21 mouse cellular contexts compared by ENCODE assay signal in the genomic region with DNA sequence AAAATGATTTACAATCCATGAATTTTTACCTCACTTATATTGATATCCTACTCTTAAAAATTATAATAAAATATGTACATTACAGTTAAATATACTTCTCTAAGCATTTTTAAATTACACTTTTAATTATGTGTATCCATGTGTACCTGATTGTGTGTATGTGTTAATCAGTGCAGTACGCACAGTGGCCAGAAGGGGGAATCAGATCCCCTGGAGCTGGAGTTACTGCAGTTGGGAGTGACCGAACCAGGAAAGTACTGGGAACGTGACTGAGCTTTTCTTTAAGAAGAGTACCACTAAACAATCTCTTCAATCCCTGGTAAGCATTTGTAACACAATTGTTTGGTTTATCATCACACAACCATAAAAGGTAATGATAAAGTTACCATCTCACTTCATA.
DNase-seq lines count a peak whose midpoint lies in the region; ATAC-seq and TF ChIP-seq lines count a peak whose summit lies in the region.
"Had no signal": no experiment of that assay in that cellular context is flagged by ENCODE, and none has a peak within 500 bp of the region (broad histone marks: within the 10 kb centered on the region; RNA-seq: fewer than 3 reads in every experiment).

No protein-coding gene starts in this region.

- H3K4me3 ChIP-seq in intestine, postnatal 0 days (ENCODE audit: low read depth, low read length): no peak overlapping the region
- no peak overlapping the region for H3K4me3 ChIP-seq in intestine, embryonic 16.5 days (ENCODE audit: low read length)
- H3K4me3 ChIP-seq in lung, embryonic 14.5 days (ENCODE audit: low read depth, low read length): no peak overlapping the region
- H3K4me3 ChIP-seq in MEL (ENCODE audit: control insufficient read depth in 1 of 2, insufficient read depth in 1 of 2, low read depth in 2 of 2, low read length in 2 of 2): no peak overlapping the region
- H3K4me3 ChIP-seq: embryonic facial prominence, embryonic 12.5 days; erythroblast, embryonic 14.5 days; forebrain, embryonic 13.5 days; heart, embryonic 10.5 days; limb, embryonic 12.5 days; liver, embryonic 15.5 days; stomach, embryonic 15.5 days had no signal

- WGBS in intestine, postnatal 0 days: 93% methylated on average over 3 of the region's 3 CpGs
- 96% methylated on average over 3 of the region's 3 CpGs for WGBS in intestine, embryonic 16.5 days
- 88% methylated on average over 3 of the region's 3 CpGs for WGBS in lung, embryonic 14.5 days

- H3K4me2 ChIP-seq in intestine, postnatal 0 days (replicated peaks; ENCODE audit: low read depth): no peak overlapping the region
- no peak overlapping the region for H3K4me2 ChIP-seq in intestine, embryonic 16.5 days (ENCODE audit: low read depth, low read length)
- H3K4me2 ChIP-seq in lung, embryonic 14.5 days: no peak overlapping the region
- H3K4me2 ChIP-seq: embryonic facial prominence, embryonic 12.5 days; forebrain, embryonic 13.5 days; hindbrain, embryonic 14.5 days; limb, embryonic 12.5 days; liver, embryonic 15.5 days; stomach, embryonic 15.5 days had no signal

- H3K9me3 ChIP-seq in intestine, postnatal 0 days (ENCODE audit: control insufficient read depth): no peaks in the 10 kb centered on the region
- no peaks in the 10 kb centered on the region for H3K9me3 ChIP-seq in intestine, embryonic 16.5 days (ENCODE audit: control insufficient read depth, low read length)
- peaks cover 5% of the 10 kb centered on the region; the same call in 1 of the 2 replicates for H3K9me3 ChIP-seq in lung, embryonic 14.5 days (ENCODE audit: low read depth, low read length)
- no peaks in the 10 kb centered on the region for H3K9me3 ChIP-seq in MEL (replicated peaks; ENCODE audit: insufficient read depth, low read length)
- H3K9me3 ChIP-seq: embryonic facial prominence, embryonic 12.5 days; forebrain, embryonic 13.5 days; heart, embryonic 10.5 days; limb, embryonic 12.5 days; liver, embryonic 15.5 days; stomach, embryonic 15.5 days had no signal

- no peaks in the 10 kb centered on the region for H3K4me1 ChIP-seq in intestine, postnatal 0 days (replicated peaks; ENCODE audit: control insufficient read depth, insufficient read depth, low read length)
- peaks cover 3% of the 10 kb centered on the region; the same call in 1 of the 2 replicates for H3K4me1 ChIP-seq in intestine, embryonic 16.5 days (ENCODE audit: control insufficient read depth, insufficient read depth, low read length)
- 0 out of 2 replicates have a peak, but pooled peaks cover 3% of the 10 kb centered on the region for H3K4me1 ChIP-seq in lung, embryonic 14.5 days (ENCODE audit: insufficient read depth)
- no peaks in the 10 kb centered on the region for H3K4me1 ChIP-seq in MEL (ENCODE audit: control insufficient read depth in 1 of 2, insufficient read depth in 2 of 2, low read length in 2 of 2)
- H3K4me1 ChIP-seq: heart, embryonic 10.5 days; liver, embryonic 15.5 days; stomach, embryonic 15.5 days had no signal

- H3K36me3 ChIP-seq in intestine, postnatal 0 days (ENCODE audit: control insufficient read depth, insufficient read depth): no peaks in the 10 kb centered on the region
- 0 out of 2 replicates have a peak, but pooled peaks cover 2% of the 10 kb centered on the region for H3K36me3 ChIP-seq in intestine, embryonic 16.5 days (ENCODE audit: control insufficient read depth, insufficient read depth, low read length)
- no peaks in the 10 kb centered on the region for H3K36me3 ChIP-seq in lung, embryonic 14.5 days (ENCODE audit: insufficient read depth)
- no peaks in the 10 kb centered on the region for H3K36me3 ChIP-seq in MEL (ENCODE audit: control insufficient read depth in 1 of 2, insufficient read depth in 2 of 2, low read length in 2 of 2)
- H3K36me3 ChIP-seq: embryonic facial prominence, embryonic 12.5 days; heart, embryonic 10.5 days; limb, embryonic 12.5 days; liver, embryonic 15.5 days; stomach, embryonic 15.5 days had no signal

- no peak overlapping the region for H3K27ac ChIP-seq in intestine, postnatal 0 days (ENCODE audit: low read depth, low read length)
- no peak overlapping the region for H3K27ac ChIP-seq in intestine, embryonic 16.5 days (ENCODE audit: low read length)
- no peak overlapping the region for H3K27ac ChIP-seq in lung, embryonic 14.5 days (ENCODE audit: low read depth)
- H3K27ac ChIP-seq in MEL (ENCODE audit: control insufficient read depth, low read depth, low read length): no peak overlapping the region
- H3K27ac ChIP-seq: embryonic facial prominence, embryonic 12.5 days; forebrain, embryonic 13.5 days; heart, embryonic 10.5 days; hindbrain, embryonic 14.5 days; limb, embryonic 12.5 days; liver, embryonic 15.5 days; stomach, embryonic 15.5 days had no signal

- no peaks in the 10 kb centered on the region for H3K27me3 ChIP-seq in intestine, postnatal 0 days (replicated peaks; ENCODE audit: control insufficient read depth, insufficient read depth, low read length)
- H3K27me3 ChIP-seq in intestine, embryonic 16.5 days (replicated peaks; ENCODE audit: control insufficient read depth, insufficient read depth, low read length): no peaks in the 10 kb centered on the region
- H3K27me3 ChIP-seq in lung, embryonic 14.5 days (ENCODE audit: insufficient read depth, low read length): no peaks in the 10 kb centered on the region
- H3K27me3 ChIP-seq in MEL (ENCODE audit: control insufficient read depth in 1 of 2, insufficient read depth in 2 of 2, low read length in 2 of 2): no peaks in the 10 kb centered on the region
- H3K27me3 ChIP-seq: embryonic facial prominence, embryonic 12.5 days; forebrain, embryonic 13.5 days; limb, embryonic 12.5 days; liver, embryonic 15.5 days; stomach, embryonic 15.5 days had no signal

- no peak for ATAC-seq in intestine, postnatal 0 days
- no peak for ATAC-seq in intestine, embryonic 16.5 days
- ATAC-seq in lung, embryonic 14.5 days (ENCODE audit: insufficient read depth): no peak
- ATAC-seq: midbrain, embryonic 16.5 days had no signal

- no peak overlapping the region for H3K9ac ChIP-seq in intestine, postnatal 0 days (ENCODE audit: low read depth, low read length)
- no peak overlapping the region for H3K9ac ChIP-seq in intestine, embryonic 16.5 days (ENCODE audit: low read depth, low read length)
- H3K9ac ChIP-seq in lung, embryonic 14.5 days: no peak overlapping the region
- no peak overlapping the region for H3K9ac ChIP-seq in MEL (ENCODE audit: control insufficient read depth, low read depth, low read length, poor library complexity, severe bottlenecking)
- H3K9ac ChIP-seq: embryonic facial prominence, embryonic 12.5 days; forebrain, embryonic 13.5 days; hindbrain, embryonic 14.5 days; limb, embryonic 12.5 days; liver, embryonic 15.5 days; stomach, embryonic 15.5 days had no signal

- peak; percentile 41 for TF ChIP-seq CTCF in intestine, postnatal 0 days (IDR thresholded peaks at IDR 0.05; ENCODE audit: low read depth)
- TF ChIP-seq CTCF in lung, embryonic 14.5 days (IDR thresholded peaks at IDR 0.05; ENCODE audit: low read depth): peak; percentile 26; the same call in 1 of the 2 replicates
- peak; percentile 23 to 44 (median 31); a peak in 5 of 6 replicates for TF ChIP-seq CTCF in MEL (IDR thresholded peaks at IDR 0.05 in 2 of 3, conservative IDR thresholded peaks at IDR 0.05 in 1 of 3; ENCODE audit: control insufficient read depth in 1 of 3, insufficient read depth in 1 of 3, low read depth in 2 of 3, low read length in 3 of 3, poor library complexity in 1 of 3, severe bottlenecking in 1 of 3)

- TF ChIP-seq EP300 in MEL (IDR thresholded peaks at IDR 0.05; ENCODE audit: low read depth in 1 of 2, low read length in 2 of 2): no peak

- H3K79me2 ChIP-seq in MEL (ENCODE audit: control insufficient read depth, insufficient read depth, low read length, poor library complexity): no peaks in the 10 kb centered on the region

- no peak for TF ChIP-seq POLR2A in MEL (IDR thresholded peaks at IDR 0.05; ENCODE audit: control insufficient read depth in 1 of 2, insufficient read depth in 1 of 2, low read depth in 1 of 2, low read length in 2 of 2, poor library complexity in 1 of 2)

- no peak; the same call in 1 of the 2 replicates for TF ChIP-seq RAD21 in MEL (IDR thresholded peaks at IDR 0.05; ENCODE audit: low read depth, low read length)

- no peak for DNase-seq in lung, embryonic 14.5 days
- no peak for DNase-seq in lung, postnatal 4 days
- DNase-seq in MEL (ENCODE audit: low read depth, low spot score): peak; percentile 21
- peak; percentile 25 for DNase-seq in induced T-regulatory cell, adult 2 months (ENCODE audit: low read depth)
- DNase-seq in adrenal gland, adult 8-10 months: no peak
- DNase-seq: adrenal gland, postnatal 10 days; cerebellum, adult 9-11 months; heart, postnatal 14 days; kidney, adult 11 months; kidney, postnatal 25 days had no signal

TF ChIP-seq in MEL, 35 proteins besides CTCF, POLR2A, EP300 and RAD21:
- no peak for TF ChIP-seq HCFC1 (IDR thresholded peaks at IDR 0.05; ENCODE audit: low read depth, low read length)
- no peak for TF ChIP-seq TAL1 (IDR thresholded peaks at IDR 0.05; ENCODE audit: low read length)

Comparison
In these comparisons a context has a peak if more than half of its experiments do, and no peak if none do; other contexts are left out.
1. DNase-seq: peak in MEL (single experiment) and induced T-regulatory cell, adult 2 months (single experiment); none in lung, embryonic 14.5 days (single experiment), lung, postnatal 4 days (0 of 2) and adrenal gland, adult 8-10 months (single experiment).
2. Peak in every context shown above with its lines, with median percentiles within 50 percentile points of each other: CTCF ChIP-seq.